ENCODE assay signal across 8 mouse cellular contexts in the genomic region with DNA sequence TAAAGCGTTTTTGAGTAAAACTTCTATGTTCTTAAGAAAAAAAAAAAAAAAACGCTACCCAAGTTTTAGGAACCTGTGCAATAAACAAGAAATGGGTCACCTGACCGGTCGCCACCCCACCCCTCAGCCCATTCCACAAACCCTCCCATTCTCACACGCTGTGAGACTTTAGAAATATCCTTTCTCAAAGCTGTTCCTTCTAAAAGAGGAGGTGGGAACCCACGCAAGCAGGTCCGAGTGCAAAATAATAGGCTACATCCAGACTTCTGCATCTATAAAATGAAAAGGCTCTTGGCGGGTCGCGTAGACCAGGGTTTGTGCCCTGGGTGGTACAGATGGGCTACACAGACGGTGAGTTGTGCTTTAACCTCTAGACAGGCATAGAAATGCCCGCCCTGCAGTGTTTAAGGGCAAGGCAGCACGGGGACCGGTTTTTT. TPM values are rescaled to one million over a fixed set of nuclear protein-coding genes. Genes with fewer than 3 reads are reported as not detected.
A peak's percentile ranks its signal among the peaks of the same experiment; 100 is the strongest.
DNase-seq lines count a peak whose midpoint lies in the region; ATAC-seq lines count a peak whose summit lies in the region.

No protein-coding gene starts in this region.

- peak overlapping the region; percentile 99 for H3K27ac ChIP-seq in kidney, embryonic 16.5 days (ENCODE audit: low read length)
- peak overlapping the region; percentile 99 for H3K27ac ChIP-seq in midbrain, embryonic 12.5 days (replicated peaks)

- no peaks in the 10 kb centered on the region for H3K27me3 ChIP-seq in kidney, embryonic 16.5 days (ENCODE audit: insufficient read depth, low read length)
- H3K27me3 ChIP-seq in erythroblast, embryonic 14.5 days (ENCODE audit: control insufficient read depth) = no peaks in the 10 kb centered on the region
- no peaks in the 10 kb centered on the region for H3K27me3 ChIP-seq in midbrain, embryonic 12.5 days

- WGBS in kidney, embryonic 16.5 days = 1% methylated on average over 14 of the region's 14 CpGs
- 3% methylated on average over 14 of the region's 14 CpGs for WGBS in midbrain, embryonic 12.5 days

- peak overlapping the region; percentile 54 for H3K4me3 ChIP-seq in kidney, embryonic 16.5 days (ENCODE audit: low read length)
- H3K4me3 ChIP-seq in erythroblast, embryonic 14.5 days (replicated peaks) = peak overlapping the region; percentile 88
- peak overlapping the region; percentile 86 for H3K4me3 ChIP-seq in midbrain, embryonic 12.5 days

- peaks cover 16% of the 10 kb centered on the region for H3K4me1 ChIP-seq in kidney, embryonic 16.5 days (ENCODE audit: insufficient read depth, low read length)
- peaks cover 33% of the 10 kb centered on the region for H3K4me1 ChIP-seq in erythroblast, embryonic 14.5 days (ENCODE audit: control insufficient read depth)
- peaks cover 32% of the 10 kb centered on the region for H3K4me1 ChIP-seq in midbrain, embryonic 12.5 days

- intact Hi-C loops in left cerebral cortex, postnatal 10 days (cut with DNase I) = loop anchor here (2.0 to 5.0 kb wide), 2 partner anchors 49 to 62 kb away; no protein-coding TSS in a partner anchor

- no peak for ATAC-seq in kidney, embryonic 16.5 days (ENCODE audit: low FRiP score, low TSS enrichment)
- no peak for ATAC-seq in midbrain, embryonic 12.5 days (ENCODE audit: low FRiP score, low read depth)

- peaks cover 11% of the 10 kb centered on the region; the same call in 1 of the 2 replicates for H3K36me3 ChIP-seq in kidney, embryonic 16.5 days (ENCODE audit: insufficient read depth, low read length)
- peaks cover 13% of the 10 kb centered on the region for H3K36me3 ChIP-seq in erythroblast, embryonic 14.5 days (ENCODE audit: control insufficient read depth)
- peaks cover 10% of the 10 kb centered on the region for H3K36me3 ChIP-seq in midbrain, embryonic 12.5 days

- peak overlapping the region; percentile 92 for H3K4me2 ChIP-seq in kidney, embryonic 16.5 days (replicated peaks; ENCODE audit: low read depth, low read length)
- peak overlapping the region; percentile 95 for H3K4me2 ChIP-seq in midbrain, embryonic 12.5 days (replicated peaks)

- H3K9me3 ChIP-seq in kidney, embryonic 16.5 days (ENCODE audit: low read length) = no peaks in the 10 kb centered on the region
- H3K9me3 ChIP-seq in erythroblast, embryonic 14.5 days (ENCODE audit: control insufficient read depth, low read length) = no peaks in the 10 kb centered on the region
- no peaks in the 10 kb centered on the region for H3K9me3 ChIP-seq in midbrain, embryonic 12.5 days

- DNase-seq in kidney, adult 18-20 months = no peak
- DNase-seq in ES-CJ7 (ENCODE audit: low read depth, low spot score) = peak; percentile 55
- DNase-seq in left cerebral cortex, postnatal 10 days (ENCODE audit: extremely low spot score in 1 of 2, low spot score in 2 of 2) = peak; percentile 58 to 64
- DNase-seq in cerebellum, postnatal 36 days = no peak
- no peak for DNase-seq in gastrocnemius, postnatal 4 days (ENCODE audit: low spot score in 2 of 2)

- peak overlapping the region; percentile 81 for H3K9ac ChIP-seq in kidney, embryonic 16.5 days (replicated peaks; ENCODE audit: low read length)
- H3K9ac ChIP-seq in midbrain, embryonic 12.5 days (replicated peaks) = peak overlapping the region; percentile 61; the same call in 1 of the 2 replicates

RNA-seq across cellular contexts. Expression of gene Tob1, which starts 1.5 kb away (rescaled TPM):
- polyA plus RNA-seq in kidney, embryonic 16.5 days (2015; fragmentation: Nextera tagmentation; extraction: Ambion mirVana) = 31.9 and 36.1 TPM in 2 replicates
- polyA plus RNA-seq in erythroblast, embryonic 14.5 days (2012) = 1.2 and 1.3 TPM in 2 replicates
- 10 to 100 TPM; 29.9 to 30.9 TPM for total RNA-seq in left cerebral cortex, postnatal 10 days (2021)
- 36.7 and 38.3 TPM in 2 replicates for polyA plus RNA-seq in midbrain, embryonic 12.5 days (2016; fragmentation: Nextera tagmentation; extraction: Ambion mirVana)
- total RNA-seq in gastrocnemius, postnatal 4 days (2021) = 10 to 100 TPM; 81.4 to 89.8 TPM

RNA-seq across cellular contexts. Expression of gene Wfikkn2, which starts 36.1 kb away (rescaled TPM):
- polyA plus RNA-seq in kidney, embryonic 16.5 days (2015; fragmentation: Nextera tagmentation; extraction: Ambion mirVana) = 2.2 and 3.1 TPM in 2 replicates
- polyA plus RNA-seq in erythroblast, embryonic 14.5 days (2012) = 0.01 TPM in 1 of 2 replicates, not detected in the other
- 1 to 10 TPM; 1.0 to 1.3 TPM for total RNA-seq in left cerebral cortex, postnatal 10 days (2021)
- 3.8 and 4.5 TPM in 2 replicates for polyA plus RNA-seq in midbrain, embryonic 12.5 days (2016; fragmentation: Nextera tagmentation; extraction: Ambion mirVana)
- total RNA-seq in gastrocnemius, postnatal 4 days (2021) = 1 to 10 TPM; 2.8 to 3.1 TPM

Comparison
In these comparisons a context has a peak if more than half of its experiments do, and no peak if none do; other contexts are left out.
1. DNase-seq: peak in ES-CJ7 (single experiment) and left cerebral cortex, postnatal 10 days (2 of 2); none in kidney, adult 18-20 months (single experiment), cerebellum, postnatal 36 days (0 of 2) and gastrocnemius, postnatal 4 days (0 of 2).
2. RNA of gene Tob1, which starts 1.5 kb away (polyA plus RNA-seq): 36.7 to 38.3 TPM in midbrain, embryonic 12.5 days and 31.9 to 36.1 TPM in kidney, embryonic 16.5 days; 1.2 to 1.3 TPM in erythroblast, embryonic 14.5 days; every median in the first group is over 10 times any median in the second.
3. Peak in every context shown above with its lines, with median percentiles within 50 percentile points of each other: H3K4me3 ChIP-seq.